8 mouse cellular contexts compared by ENCODE assay signal in genomic region chr13:52624038-52624437, GRCm38 (mm10). TPM values are rescaled to one million over a fixed set of nuclear protein-coding genes. Genes with fewer than 3 reads are reported as not detected.
DNase-seq lines count a peak whose midpoint lies in the region; ATAC-seq and TF ChIP-seq lines count a peak whose summit lies in the region.

No protein-coding gene starts in this region.

- no peak for ATAC-seq in inflammation-experienced regulatory T-cells, adult 6 months

- H3K4me3 ChIP-seq in E14TG2a.4 (replicated peaks; ENCODE audit: low read length): no peak overlapping the region

- no peaks in the 10 kb centered on the region for H3K27me3 ChIP-seq in E14TG2a.4 (ENCODE audit: insufficient read depth, low read length)

- peak; percentile 74 for DNase-seq in 3T3-L1 (ENCODE audit: low read depth, low spot score)
- peak; percentile 59 for DNase-seq in c-Kit-positive CD71-positive TER-119-negative erythroid progenitor cells, embryonic 14.5 days (ENCODE audit: low read depth)
- DNase-seq in frontal cortex, postnatal 36 days (ENCODE audit: low spot score in 2 of 2): peak; percentile 76 to 79
- DNase-seq in layer of hippocampus, adult 18-20 months (ENCODE audit: low spot score in 2 of 2): peak; percentile 35 to 79
- DNase-seq in lung, postnatal 10 days: peak; percentile 81
- DNase-seq in skeletal muscle tissue, adult 2 months (ENCODE audit: low read depth, low spot score): peak; percentile 38

- peaks cover 88% of the 10 kb centered on the region for H3K36me3 ChIP-seq in E14TG2a.4 (ENCODE audit: insufficient read depth, low read length)

- peaks cover 14% of the 10 kb centered on the region for H3K4me1 ChIP-seq in E14TG2a.4 (replicated peaks; ENCODE audit: low read depth, low read length)

- peak; percentile 65 for TF ChIP-seq CTCF in E14TG2a.4 (conservative IDR thresholded peaks at IDR 0.05; ENCODE audit: low read length)

- H3K9me3 ChIP-seq in E14TG2a.4 (ENCODE audit: low read length): peaks cover 4% of the 10 kb centered on the region

RNA-seq across cellular contexts. Expression of gene Syk, which starts 41.1 kb away (rescaled TPM):
- 1 to 10 TPM; 2.7 TPM for total RNA-seq in layer of hippocampus, adult 18-20 months (2021)
- polyA plus RNA-seq in inflammation-experienced regulatory T-cells, adult 6 months (2017; shearing (Covaris generic)): 1 to 10 TPM in 1 of 3 experiments, under 1 TPM in 2; 0.16 to 1.1 (median 0.97) TPM
